Mouse (Mus musculus) heart, postnatal 36 days (tissue): ENCODE data around the gene Olfr10. TPM values are rescaled to one million over a fixed set of nuclear protein-coding genes. Genes with fewer than 3 reads are reported as not detected.
"Not testable (repeated sequence)": the region's sequence is repeated elsewhere in the genome, so short reads cannot be mapped to it uniquely, and the experiment has no call there.

ENCODE experiments used
- DNase-seq, 2 experiments: peaks; one replicate each; pipeline ENCODE4 v3.0.0; 2021 to 2022
- intact Hi-C: fragments of 180-260 bp; cut with DNase I; formaldehyde crosslinking; loops from one replicate; pipeline ENCODE4 v1.15.1; 2025
- total RNA-seq, 2 experiments: library from RNA; stranded (reverse); gene quantifications; 2 replicates each; pipeline ENCODE4 v1.2.3; 2021

The Olfr10 gene
- not detected for total RNA-seq

- no peak for DNase-seq
- intact Hi-C loops, result no loop called here
Observed at GRCm38 (mm10) chr11:49304441-49304840, at the start of gene Olfr10. Gene Olfr10 (plus strand): TSS chr11:49304741.

GRCm38 (mm10) chr11:49259296-49259695, 45.2 kb upstream of the Olfr10 start:
- intact Hi-C loops, result no loop called here
- DNase-seq, result no peak

GRCm38 (mm10) chr11:49259829-49260228, 44.7 kb upstream of the Olfr10 start:
- intact Hi-C loops, result no loop called here
- DNase-seq, result no peak

GRCm38 (mm10) chr11:49260598-49261312, 43.8 kb upstream of the Olfr10 start:
- intact Hi-C loops, result no loop called here

GRCm38 (mm10) chr11:49261313-49261855, 43.2 kb upstream of the Olfr10 start:
- DNase-seq, result no peak
- intact Hi-C loops, result no loop called here

More at GRCm38 (mm10) chr11:49260598-49261312, 43.8 kb upstream of the Olfr10 start:
- DNase-seq, result peak; percentile 61 to 65

GRCm38 (mm10) chr11:49262286-49262685, 42.3 kb upstream of the Olfr10 start:
- intact Hi-C loops, result no loop called here
- no peak for DNase-seq

- DNase-seq, result no peak
- intact Hi-C loops, result no loop called here
Observed at GRCm38 (mm10) chr11:49263149-49263548, 41.4 kb upstream of the Olfr10 start.

GRCm38 (mm10) chr11:49264081-49264480, 40.5 kb upstream of the Olfr10 start:
- intact Hi-C loops, result no loop called here

GRCm38 (mm10) chr11:49264622-49265021, 39.9 kb upstream of the Olfr10 start:
- DNase-seq, result no peak
- intact Hi-C loops, result no loop called here

More at GRCm38 (mm10) chr11:49264081-49264480, 40.5 kb upstream of the Olfr10 start:
- DNase-seq, result no peak

GRCm38 (mm10) chr11:49265101-49265500, 39.4 kb upstream of the Olfr10 start:
- no peak for DNase-seq
- intact Hi-C loops, result no loop called here

- intact Hi-C loops, result no loop called here
- DNase-seq, result no peak
Observed at GRCm38 (mm10) chr11:49266671-49267070, 37.9 kb upstream of the Olfr10 start.

- DNase-seq, result no peak
- intact Hi-C loops, result no loop called here
Observed at GRCm38 (mm10) chr11:49267316-49267715, 37.2 kb upstream of the Olfr10 start.

GRCm38 (mm10) chr11:49267970-49268579, 36.5 kb upstream of the Olfr10 start:
- no peak for DNase-seq
- intact Hi-C loops, result no loop called here

GRCm38 (mm10) chr11:49269761-49270160, 34.8 kb upstream of the Olfr10 start:
- DNase-seq, result no peak
- intact Hi-C loops, result loop anchor here (2.0 to 5.0 kb wide), 2 partner anchors 163 to 397 kb away; partner anchors contain the start of gene Irgm1

- no peak for DNase-seq
- intact Hi-C loops, result loop anchor here (2.0 to 5.0 kb wide), 2 partner anchors 164 to 398 kb away; partner anchors contain the start of gene Irgm1
Observed at GRCm38 (mm10) chr11:49270368-49270767, 34.2 kb upstream of the Olfr10 start.

- peak in 1 of 2 experiments; percentile 51 for DNase-seq
- intact Hi-C loops, result loop anchor here (1.0 to 5.0 kb wide), 3 partner anchors 81 to 399 kb away; partner anchors contain the start of gene Irgm1
Observed at GRCm38 (mm10) chr11:49271334-49271733, 33.2 kb upstream of the Olfr10 start.

- no peak for DNase-seq
- intact Hi-C loops, result loop anchor here (5.0 kb wide), 1 partner anchor 402 kb away; the partner anchor contains the start of gene Irgm1
Observed at GRCm38 (mm10) chr11:49273834-49274519, 30.6 kb upstream of the Olfr10 start.

- intact Hi-C loops, result no loop called here
- no peak for DNase-seq
Observed at GRCm38 (mm10) chr11:49278222-49278621, 26.3 kb upstream of the Olfr10 start, which contains the start of gene Olfr1393. Gene Olfr1393 (plus strand): TSS chr11:49278304.

- DNase-seq, intact Hi-C loops: not testable (repeated sequence)
Observed at GRCm38 (mm10) chr11:49284982-49285381, 19.6 kb upstream of the Olfr10 start, which contains the start of gene Olfr1392. Gene Olfr1392 (plus strand): TSS chr11:49285282.

GRCm38 (mm10) chr11:49287251-49287650, 17.3 kb upstream of the Olfr10 start:
- intact Hi-C loops, result no loop called here
- no peak for DNase-seq

- intact Hi-C loops, result no loop called here
- no peak for DNase-seq
Observed at GRCm38 (mm10) chr11:49292777-49293176, 11.8 kb upstream of the Olfr10 start.
